ENCODE assay signal across 10 mouse cellular contexts in the genomic region with DNA sequence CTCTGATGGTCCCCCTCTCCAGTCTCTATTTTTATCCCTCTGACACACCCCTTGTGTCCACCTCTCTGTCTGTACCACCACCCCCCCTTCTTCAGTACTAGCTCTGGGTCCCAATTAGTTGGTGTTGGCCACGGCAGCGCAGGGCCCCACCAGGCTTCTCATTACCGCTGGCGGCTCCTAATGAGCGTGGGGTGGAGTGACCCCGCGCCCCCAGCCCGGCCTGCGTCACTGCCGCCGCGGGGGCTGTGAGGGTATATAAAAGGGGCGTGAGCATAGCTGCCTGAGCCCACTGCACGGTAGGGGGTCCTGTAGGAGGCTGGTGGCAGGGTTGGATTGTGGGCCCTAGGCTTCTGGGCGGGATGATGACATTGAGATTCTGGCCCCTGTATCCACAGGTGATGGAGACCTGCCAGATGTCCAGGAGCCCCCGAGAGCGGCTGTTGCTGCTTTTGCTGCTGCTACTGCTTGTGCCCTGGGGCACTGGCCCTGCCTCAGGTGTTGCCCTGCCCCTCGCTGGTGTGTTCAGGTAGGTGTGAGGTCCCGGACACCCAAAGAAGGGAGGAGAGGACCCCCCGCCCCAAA. TPM values are rescaled to one million over a fixed set of nuclear protein-coding genes. Genes with fewer than 3 reads are reported as not detected.
DNase-seq lines count a peak whose midpoint lies in the region; ATAC-seq and TF ChIP-seq lines count a peak whose summit lies in the region.
"Had no signal": no experiment of that assay in that cellular context is flagged by ENCODE, and none has a peak within 500 bp of the region (broad histone marks: within the 10 kb centered on the region; RNA-seq: fewer than 3 reads in every experiment).

A gene (plus strand): TSS at position 100 of the 582 bp plus-strand sequence.

- H3K9me3 ChIP-seq in liver, embryonic 16.5 days (replicated peaks; ENCODE audit: control insufficient read depth, low read length): no peaks in the 10 kb centered on the region

- TF ChIP-seq CTCF in testis, adult 2 months (IDR thresholded peaks at IDR 0.05; ENCODE audit: control insufficient read depth, insufficient read depth, insufficient replicate concordance, low read depth, low read length): no peak

- peak within 1 kb of the TSS; percentile 71 for H3K4me2 ChIP-seq in liver, embryonic 16.5 days (ENCODE audit: low read depth, low read length)

- no peaks in the 10 kb centered on the region for H3K36me3 ChIP-seq in testis, adult 2 months (ENCODE audit: control insufficient read depth, insufficient read depth, low read length)
- no peaks in the 10 kb centered on the region for H3K36me3 ChIP-seq in liver, embryonic 16.5 days (ENCODE audit: control insufficient read depth, insufficient read depth)

- no peak for ATAC-seq in liver, embryonic 16.5 days (ENCODE audit: low read depth)

- H3K9ac ChIP-seq in liver, embryonic 16.5 days (ENCODE audit: low read depth, low read length): no peak within 1 kb of the TSS

- 22% methylated on average over 20 of the region's 20 CpGs for WGBS in liver, embryonic 16.5 days (ENCODE audit: insufficient replicate concordance)

- H3K27ac ChIP-seq in testis, adult 2 months (ENCODE audit: control insufficient read depth, insufficient read depth, low read depth, low read length): no peak within 1 kb of the TSS
- no peak within 1 kb of the TSS for H3K27ac ChIP-seq in liver, embryonic 16.5 days (ENCODE audit: low read length)

- TF ChIP-seq POLR2A in testis, adult 2 months (IDR thresholded peaks at IDR 0.05; ENCODE audit: control insufficient read depth, low read depth, low read length): no peak

- peak; percentile 70 for DNase-seq in cerebellum, adult 9-11 months
- no peak for DNase-seq in cerebellum, postnatal 10 days
- no peak for DNase-seq in testis, postnatal 10 days (ENCODE audit: low spot score)
- no peak for DNase-seq in urinary bladder, postnatal 4 days (ENCODE audit: low spot score in 2 of 2)
- no peak for DNase-seq in spleen, postnatal 4 days (ENCODE audit: low spot score in 2 of 2)
- DNase-seq in layer of hippocampus, postnatal 36 days: no peak

- H3K4me1 ChIP-seq in testis, adult 2 months (ENCODE audit: control insufficient read depth, insufficient read depth, low read length): peaks cover 27% of the 10 kb centered on the region
- H3K4me1 ChIP-seq in liver, embryonic 16.5 days (ENCODE audit: control insufficient read depth, low read depth, low read length): peaks cover 10% of the 10 kb centered on the region

- no peaks in the 10 kb centered on the region; the same call in 1 of the 2 replicates for H3K27me3 ChIP-seq in testis, adult 2 months (ENCODE audit: control insufficient read depth, insufficient read depth, low read length)
- H3K27me3 ChIP-seq in liver, embryonic 16.5 days (ENCODE audit: control insufficient read depth, insufficient read depth, low read depth, low read length): peaks cover 96% of the 10 kb centered on the region

- peak within 1 kb of the TSS; percentile 69 for H3K4me3 ChIP-seq in testis, adult 2 months (ENCODE audit: control insufficient read depth, low read depth, low read length)
- H3K4me3 ChIP-seq in liver, embryonic 16.5 days (ENCODE audit: low read depth, low read length): peak within 1 kb of the TSS; percentile 47; the same call in 1 of the 2 replicates

RNA-seq across cellular contexts. Expression of the gene that starts here (rescaled TPM):
- 21.9 and 28.2 TPM in 2 replicates for polyA plus RNA-seq in testis, adult 2 months (2012; rRNA removed)
- polyA plus RNA-seq in liver, embryonic 16.5 days (2015; fragmentation: Nextera tagmentation; extraction: Ambion mirVana): not detected in 2 replicates
- not detected for total RNA-seq in layer of hippocampus, postnatal 36 days (2021)
- total RNA-seq: adrenal gland, postnatal 10 days had no signal
- polyA plus RNA-seq: embryonic facial prominence, embryonic 11.5 days had no signal

Comparison
In these comparisons a context has a peak if more than half of its experiments do, and no peak if none do; other contexts are left out.
1. RNA of the gene that starts here (polyA plus RNA-seq): 21.9 to 28.2 TPM in testis, adult 2 months; not detected in liver, embryonic 16.5 days; every median in the first group is over 10 times any median in the second.